Mouse (Mus musculus) layer of hippocampus, adult 9-11 months (tissue): ENCODE results near the gene Trpm1.

Experiments used
- DNase-seq: peaks from one replicate; pipeline ENCODE4 v3.0.0; 2022

Gene Trpm1

DNA sequence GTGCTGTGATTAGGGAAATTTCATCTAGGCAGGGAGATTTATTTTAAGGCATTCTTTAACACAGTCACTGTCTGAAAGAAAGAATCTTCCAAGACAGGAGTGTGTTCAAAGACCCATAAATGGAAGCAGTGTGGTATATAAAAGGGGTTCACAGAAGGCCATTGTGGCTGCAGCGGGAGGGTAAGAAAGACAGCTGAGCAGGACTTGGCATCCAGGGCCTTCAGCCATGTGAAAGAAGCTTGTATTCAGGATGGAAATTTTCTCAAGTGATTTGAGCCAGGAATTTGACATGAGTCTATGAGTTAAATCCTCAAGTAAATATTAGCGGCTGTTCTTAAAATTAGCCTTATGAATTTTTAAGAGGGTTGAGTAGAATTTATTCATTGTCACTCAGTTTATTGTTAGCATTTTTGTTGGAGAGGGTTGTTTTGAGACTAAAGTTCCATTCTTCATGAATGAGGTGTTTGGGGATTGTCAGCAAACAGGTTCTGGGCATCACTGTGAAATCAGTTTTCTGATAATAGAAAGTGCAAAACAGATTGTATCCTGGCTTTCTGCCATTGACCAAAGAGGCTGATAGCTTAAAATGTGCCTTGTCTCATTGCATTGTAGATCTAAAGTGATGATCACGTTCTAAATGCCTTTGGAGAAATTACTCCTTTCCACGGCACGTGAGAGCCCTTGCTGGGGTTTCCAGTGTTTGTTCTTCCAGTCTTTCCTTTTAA is 142.8 kb downstream of the Trpm1 start:
- peak; percentile 41 for DNase-seq

DNA sequence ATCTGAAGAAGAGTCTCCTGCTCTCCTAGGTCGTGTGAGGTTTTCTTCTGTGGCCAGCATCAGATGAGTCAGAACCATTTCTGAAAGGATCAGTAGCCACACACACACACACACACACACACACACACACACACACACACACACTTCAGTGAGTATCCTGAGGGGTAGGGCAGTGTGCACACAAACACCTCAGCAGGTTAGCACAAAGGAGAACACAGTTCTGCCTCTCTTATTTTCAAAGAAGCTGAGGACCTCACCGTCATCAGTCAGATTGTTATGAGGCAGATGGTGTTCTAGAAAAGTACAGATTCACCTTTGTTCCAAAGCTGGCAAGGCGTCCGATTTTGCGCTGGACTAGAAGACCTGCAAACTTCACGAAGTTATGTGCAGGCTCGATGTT is 156.6 kb downstream of the Trpm1 start:
- no peak for DNase-seq

GRCm38 (mm10) chr7:64310756-64311155 is 157.1 kb downstream of the Trpm1 start:
- no peak for DNase-seq

GRCm38 (mm10) chr7:64312811-64313210 is 159.2 kb downstream of the Trpm1 start:
- DNase-seq = no peak
